Mouse (Mus musculus) B cell, adult 62 days (primary cell): ENCODE data around the gene Arhgdig. TPM values are rescaled to one million over a fixed set of nuclear protein-coding genes. Genes with fewer than 3 reads are reported as not detected.

Experiments
- total RNA-seq: library from RNA; stranded (reverse); gene quantifications from 4 replicates; pipeline ENCODE4 v1.2.4, GENCODE M21; 2023

Arhgdig gene
- not detected in 4 replicates for total RNA-seq

DNA sequence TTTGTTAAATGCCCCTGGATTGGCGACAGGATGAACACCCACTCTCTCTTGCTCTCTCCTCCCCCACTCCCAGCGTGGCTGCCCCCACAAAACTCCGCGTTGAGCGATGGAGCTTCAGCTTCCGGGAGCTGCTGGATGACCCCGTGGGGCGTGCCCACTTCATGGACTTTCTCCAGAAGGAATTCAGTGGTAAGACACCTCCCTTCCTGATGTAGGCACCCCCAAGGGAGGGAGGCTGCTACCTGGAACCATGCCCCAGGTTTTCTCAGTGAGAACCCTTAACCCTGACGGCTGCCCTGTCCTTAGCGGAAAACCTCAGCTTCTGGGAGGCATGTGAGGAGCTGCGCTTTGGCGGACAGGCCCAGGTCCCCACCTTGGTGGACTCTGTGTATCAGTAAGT, at the start of gene Arhgdig:
Gene Arhgdig (minus strand): TSS at position 101 of the 400 bp plus-strand sequence.

DNA sequence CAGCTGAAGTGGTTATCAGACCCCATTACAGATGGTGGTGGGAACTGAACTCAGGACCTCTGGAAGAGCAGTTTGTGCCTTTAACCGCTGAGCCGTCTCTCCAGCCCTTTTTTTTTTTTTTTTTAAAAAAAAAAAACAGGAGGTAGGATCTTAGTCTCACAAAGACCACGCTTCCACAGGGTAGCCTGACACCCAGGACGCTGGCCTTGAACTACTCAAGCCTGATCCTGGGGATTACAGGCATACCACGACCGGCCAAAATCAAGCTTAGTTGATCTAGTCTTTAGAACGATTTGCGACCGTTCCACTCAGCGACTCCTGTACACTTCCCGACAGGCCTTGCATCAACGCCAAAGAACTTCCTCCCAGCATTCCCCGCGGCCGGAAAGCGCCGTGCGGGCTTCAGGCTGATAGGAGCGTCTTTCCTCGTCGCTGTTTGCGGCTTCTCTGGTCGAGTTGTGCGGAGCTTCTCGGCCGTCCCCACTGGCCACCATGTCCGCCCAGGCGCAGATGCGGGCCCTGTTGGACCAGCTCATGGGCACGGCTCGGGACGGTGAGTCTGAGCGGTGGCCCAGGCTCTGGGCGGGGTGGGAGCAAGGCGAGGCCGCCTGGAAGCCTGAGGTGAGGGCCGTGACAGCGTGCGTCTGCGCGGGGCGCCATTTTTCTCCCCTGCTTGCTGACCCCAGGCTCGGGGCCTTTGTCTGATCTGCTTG, 45.1 kb upstream of the Arhgdig start, which contains the start of gene Luc7l:
Gene Luc7l (plus strand): TSS at position 358 of the 713 bp plus-strand sequence.

GRCm38 (mm10) chr17:26244101-26244841, 36.7 kb upstream of the Arhgdig start, which contains the start of gene Fam234a:
TSS of gene Fam234a (minus strand) at chr17:26244242.

GRCm38 (mm10) chr17:26202737-26203136, 4.8 kb downstream of the Arhgdig start, which contains the start of gene Rgs11:
TSS of gene Rgs11 (plus strand) at chr17:26202951.

DNA sequence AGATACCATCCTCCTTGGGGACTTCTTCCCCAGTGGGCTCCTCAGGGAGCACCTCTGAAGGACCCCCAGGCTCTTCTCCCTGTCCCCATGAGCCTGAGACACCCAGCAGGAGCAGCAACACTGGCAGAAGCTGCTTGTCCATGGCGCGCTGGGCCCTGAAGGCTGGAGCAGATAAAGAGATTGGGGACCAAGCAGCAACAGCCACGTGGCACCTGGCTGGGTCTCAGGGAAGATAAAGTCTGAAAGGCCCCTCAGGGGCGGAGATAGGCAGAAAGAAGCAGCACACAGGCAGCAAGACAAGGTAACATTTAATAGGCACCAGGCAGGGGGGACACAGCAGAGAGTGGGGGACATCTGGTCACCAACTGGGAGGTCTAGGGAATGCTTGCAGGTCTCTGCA, 8.7 kb downstream of the Arhgdig start, which contains the start of gene Pdia2:
Gene Pdia2 (minus strand): TSS at position 196 of the 400 bp plus-strand sequence.

Other genes starting within 250 kb of the Arhgdig start
- gene Capn15, start 222.0 kb downstream of the Arhgdig start, total RNA-seq = 37.2 to 41.1 TPM (median 38.7 TPM) in 4 replicates
- gene Rab11fip3, start 138.2 kb downstream of the Arhgdig start, total RNA-seq = 8.4 to 9.0 TPM (median 8.7 TPM) in 4 replicates
- 3.7 to 4.7 TPM (median 4.5 TPM) in 4 replicates for gene Decr2, start 117.4 kb downstream of the Arhgdig start, total RNA-seq
- 0.75 to 1.6 TPM (median 1.1 TPM) in 4 replicates for gene Nme4, start 112.2 kb downstream of the Arhgdig start, total RNA-seq
- 21.2 to 25.3 TPM (median 22.8 TPM) in 4 replicates for gene Tmem8, start 94.5 kb downstream of the Arhgdig start, total RNA-seq
- gene Mrpl28, start 84.3 kb downstream of the Arhgdig start, total RNA-seq = 43.5 to 46.7 TPM (median 45.3 TPM) in 4 replicates
- 77.2 to 93.8 TPM (median 88.9 TPM) in 4 replicates for gene Axin1, start 69.1 kb downstream of the Arhgdig start, total RNA-seq
- not detected in 4 replicates for gene Pdia2, start 8.7 kb downstream of the Arhgdig start, total RNA-seq
- 1.4 to 3.0 TPM (median 1.9 TPM) in 4 replicates for gene Rgs11, start 4.8 kb downstream of the Arhgdig start, total RNA-seq
- gene Fam234a, start 36.5 kb upstream of the Arhgdig start, total RNA-seq = 13.8 to 22.5 TPM (median 18.5 TPM) in 4 replicates
- gene Luc7l, start 45.1 kb upstream of the Arhgdig start, total RNA-seq = 89.5 to 97.9 TPM (median 91.5 TPM) in 4 replicates
- gene Neurl1b, start 207.0 kb upstream of the Arhgdig start, total RNA-seq = 0.18 to 0.35 TPM (median 0.28 TPM) in 3 of 4 replicates, not detected in the other